Mouse (Mus musculus) gastrocnemius, postnatal 10 days (tissue): ENCODE measurements at regions not wholly inside any gene's neighbourhood (a gene's known extent, or its start where the extent isn't known, plus 50 kb on each side); places are given as distances from the start of the nearest gene placed in this dataset.
"Not testable (repeated sequence)": the region's sequence is repeated elsewhere in the genome, so short reads cannot be mapped to it uniquely, and the experiment has no call there.

Experiments used
- DNase-seq: peaks from one replicate; pipeline ENCODE4 v3.0.0; 2021; ENCODE audit warnings: mixed read lengths
- microRNA-seq, 2 experiments: library from miRNA; unstranded; fragments of <30 nt; microRNA quantifications; one replicate each; pipeline ENCODE4 v1.2.0; 2021

DNA sequence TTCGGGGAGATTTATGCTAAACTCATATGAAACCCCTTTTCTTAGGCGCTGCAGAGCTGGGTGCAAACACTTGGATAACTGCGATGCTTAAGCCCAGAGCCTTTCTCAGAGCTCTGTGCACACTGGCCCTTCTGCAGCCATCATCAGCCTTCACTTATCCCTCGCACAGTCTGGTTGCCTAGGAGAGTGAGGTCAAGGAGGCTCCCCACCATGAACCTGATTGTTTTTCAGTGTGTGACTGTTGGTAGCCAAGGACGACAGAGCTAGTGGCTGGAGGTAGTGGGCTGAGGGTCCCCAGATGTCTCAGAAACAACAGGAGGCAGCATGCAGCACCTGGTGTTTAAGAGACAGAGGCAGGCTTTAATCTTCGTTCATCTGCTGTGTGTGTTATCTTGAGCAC lies 108.6 kb upstream of the Gadl1 start:
- DNase-seq = no peak

DNA sequence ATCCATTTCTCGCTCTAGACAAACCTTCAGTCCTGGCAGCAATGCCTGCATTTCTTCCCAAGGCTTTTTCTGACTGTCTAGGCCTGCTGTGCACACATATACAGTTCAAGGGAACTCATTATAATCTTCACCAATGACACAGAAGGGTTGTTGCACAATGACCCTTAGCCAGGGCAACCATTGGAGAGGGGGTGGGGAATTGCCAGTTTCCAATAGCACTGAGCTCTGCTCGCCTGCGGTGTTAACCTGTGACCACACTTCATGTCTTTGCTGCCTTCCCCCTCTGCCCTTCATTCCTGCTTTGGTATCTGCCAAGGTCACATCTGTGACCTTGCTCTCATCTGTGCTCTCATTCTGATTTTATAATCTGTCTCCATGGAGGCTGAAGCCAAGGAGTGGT lies 106.2 kb upstream of the Gadl1 start:
- DNase-seq = no peak

DNA sequence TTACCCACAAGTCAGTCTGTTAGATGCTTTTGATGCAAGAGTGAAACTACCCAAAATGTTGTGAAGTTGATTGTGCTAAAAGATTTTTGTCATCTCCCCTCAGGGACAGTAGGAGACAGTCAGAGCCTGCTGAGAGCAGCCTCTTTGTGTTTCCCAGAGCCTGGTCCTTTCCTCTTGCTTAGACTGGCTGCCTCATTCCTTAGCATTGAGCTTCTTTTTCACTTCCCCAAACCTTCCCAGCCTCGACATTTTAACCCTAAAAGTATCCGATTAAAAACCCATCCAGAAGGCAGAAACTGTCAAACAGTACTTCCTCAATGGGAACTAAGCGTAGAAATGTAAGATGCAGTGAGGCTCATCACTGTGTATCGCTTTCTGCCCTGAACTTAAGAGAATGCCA lies 104.0 kb upstream of the Gadl1 start:
- no peak for DNase-seq

DNA sequence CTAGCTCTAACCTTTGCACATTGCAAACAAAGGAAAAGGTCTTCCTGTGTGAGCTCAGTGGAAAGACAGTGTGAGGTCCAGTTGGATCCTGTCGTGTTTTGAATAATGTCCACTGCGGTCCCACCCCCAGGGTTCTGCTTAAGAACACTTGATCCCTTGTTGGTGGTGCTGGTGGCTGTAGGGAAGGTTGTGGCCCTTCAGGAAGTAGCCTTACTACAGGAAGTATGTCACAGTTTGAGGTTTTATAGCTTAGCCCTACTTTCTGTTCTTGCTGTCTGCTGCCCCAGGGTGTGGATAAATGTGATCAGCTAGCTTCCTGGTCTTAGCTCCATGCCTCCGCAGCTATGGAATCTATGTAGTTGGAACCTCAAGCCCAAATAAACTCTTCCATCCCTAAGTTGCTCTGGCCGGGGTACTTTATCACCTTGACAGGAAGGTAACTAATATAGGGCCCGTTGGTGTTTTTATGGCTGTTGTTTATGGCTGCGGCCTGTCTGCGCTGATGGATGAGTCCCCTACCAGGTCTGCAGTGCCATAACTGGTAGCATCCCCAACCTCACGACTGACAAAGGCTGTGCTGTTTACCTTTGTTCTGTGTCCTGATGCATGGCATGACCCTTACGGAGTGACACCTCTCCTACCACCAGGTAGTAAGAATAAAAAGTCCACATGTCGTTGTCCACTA lies 103.1 kb upstream of the Gadl1 start:
- DNase-seq = no peak

DNA sequence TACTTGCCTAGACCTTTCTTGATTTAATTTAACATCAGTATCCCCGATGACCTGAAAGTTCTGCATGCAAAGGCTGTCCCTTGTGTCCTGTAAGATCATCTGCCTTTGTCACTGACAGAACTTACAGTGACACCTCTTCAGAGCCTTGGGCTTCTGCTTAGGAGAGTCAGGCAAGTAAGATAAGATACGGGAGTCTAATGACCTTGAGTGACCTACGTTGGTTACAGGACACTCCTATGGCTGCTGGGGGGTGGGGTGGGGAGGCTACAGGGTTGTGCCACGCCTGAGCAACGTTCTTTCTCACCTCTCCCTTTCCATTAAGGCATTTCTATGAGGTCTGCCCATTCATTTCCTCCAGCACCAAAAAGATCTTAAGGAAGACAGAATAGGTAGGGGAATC lies 69.1 kb upstream of the Gadl1 start:
- no peak for DNase-seq

DNA sequence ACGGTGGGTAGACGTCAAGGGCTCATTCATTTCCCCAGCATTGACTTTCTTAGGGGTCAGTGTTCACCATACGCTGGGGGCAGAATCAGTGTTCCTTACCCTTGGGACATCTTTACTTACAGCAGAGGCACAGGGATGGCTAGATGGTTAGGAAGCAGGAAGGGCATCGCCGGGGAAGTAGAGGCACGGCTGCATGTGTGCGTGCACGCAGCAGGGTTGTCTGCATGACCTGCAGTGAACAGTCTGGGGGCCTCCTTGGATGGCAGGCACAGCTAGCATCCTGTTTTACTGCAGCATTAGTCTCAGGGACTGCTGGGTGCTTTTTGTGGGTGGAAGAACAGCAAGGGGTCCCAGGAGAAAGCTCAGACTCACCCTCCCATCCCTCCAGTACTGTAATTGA lies 68.5 kb upstream of the Gadl1 start:
- DNase-seq = no peak

DNA sequence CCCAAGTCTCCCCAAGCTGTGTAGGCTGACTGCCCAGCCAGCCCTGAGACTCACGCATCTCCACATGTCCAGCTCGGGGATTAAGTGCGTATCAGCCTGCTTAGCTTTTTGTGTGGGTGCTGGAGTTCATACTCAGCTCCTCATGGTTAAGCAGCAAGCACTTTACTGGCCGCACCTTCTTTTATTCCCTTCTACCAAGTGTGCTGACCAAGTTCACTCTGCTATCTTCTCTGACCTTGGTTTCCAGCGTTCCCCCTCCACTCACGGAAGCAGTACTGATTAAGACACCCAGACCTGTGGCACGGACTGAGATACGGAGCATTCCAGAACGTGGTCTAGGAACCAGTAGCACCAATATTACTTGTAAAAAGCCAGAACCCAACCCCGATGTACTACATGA lies 67.6 kb upstream of the Gadl1 start:
- DNase-seq = no peak

DNA sequence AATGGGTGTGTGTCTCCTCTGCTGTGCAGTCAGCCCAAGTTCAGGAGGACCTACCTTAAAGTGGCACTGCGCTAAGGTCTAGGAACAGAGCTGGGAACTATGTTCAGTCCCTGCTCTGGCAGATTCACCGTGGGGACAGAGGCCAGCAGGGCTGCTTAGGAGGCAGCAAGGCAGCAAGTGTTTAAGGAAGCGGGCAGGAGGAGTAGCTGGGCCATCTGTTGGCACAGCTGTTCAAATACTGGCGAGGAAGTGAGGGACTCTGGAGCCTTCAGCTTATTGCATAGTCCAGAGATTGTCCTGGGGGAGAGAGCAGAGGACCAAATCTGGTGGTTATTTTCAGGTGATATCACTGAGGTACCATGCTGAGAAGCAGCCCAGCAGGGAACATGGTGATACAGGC lies 64.9 kb upstream of the Gadl1 start:
- DNase-seq = no peak

DNA sequence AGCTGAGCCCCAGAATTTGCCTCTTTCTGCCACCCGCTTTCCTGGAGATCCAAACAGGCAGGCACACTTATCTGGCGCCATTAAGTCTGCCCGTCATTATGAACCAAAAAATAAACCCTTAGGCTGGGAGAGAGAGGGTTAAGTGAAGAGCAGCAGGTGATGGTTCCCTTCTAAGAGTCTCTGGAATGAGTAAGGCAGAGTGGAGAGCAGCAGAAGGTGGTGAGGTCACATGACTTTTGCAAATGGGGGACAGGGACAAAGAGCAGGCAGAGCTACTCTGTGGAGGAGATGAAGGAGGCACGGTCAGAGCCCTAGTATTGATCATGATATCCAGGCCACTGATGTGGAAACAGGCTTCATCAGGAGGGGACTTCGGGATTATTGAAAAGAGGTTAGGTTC lies 64.2 kb upstream of the Gadl1 start:
- no peak for DNase-seq

DNA sequence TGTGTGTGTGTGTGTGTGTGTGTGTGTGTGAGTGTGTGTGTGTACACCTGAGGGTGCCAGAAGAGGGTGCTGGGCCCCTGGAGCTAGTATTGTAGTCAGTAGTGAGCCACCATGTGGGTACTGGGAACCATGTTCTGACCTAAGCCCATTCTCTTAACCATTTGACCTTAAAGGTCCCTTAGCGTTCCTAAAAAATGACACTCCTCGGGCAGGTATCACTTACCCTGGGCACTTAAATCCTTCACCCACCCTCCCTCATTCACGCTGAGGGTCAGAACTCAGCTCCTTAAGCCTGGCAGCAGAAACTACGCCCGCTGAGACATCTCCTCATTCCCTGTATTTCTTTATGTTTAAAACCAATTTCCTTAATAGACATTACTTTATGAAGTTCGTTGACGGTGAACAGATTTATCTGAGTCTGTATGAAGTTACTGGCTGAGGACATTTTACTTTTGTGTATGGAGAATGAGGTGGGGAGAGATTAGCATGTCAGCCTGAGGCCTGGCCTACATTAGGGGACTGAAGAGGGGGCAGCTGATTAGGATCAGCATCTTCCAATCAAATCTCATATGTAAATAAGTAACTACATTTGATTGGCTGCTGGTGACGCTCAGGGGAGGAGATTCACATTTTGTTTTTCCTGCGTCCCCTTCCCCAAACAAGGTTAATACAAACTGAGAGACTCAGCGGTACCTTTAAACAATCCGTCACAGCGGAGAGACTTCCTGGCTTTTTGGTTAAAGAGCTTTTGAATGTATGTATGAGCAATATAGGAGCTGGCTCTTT lies 61.8 kb upstream of the Gadl1 start:
- DNase-seq = no peak

DNA sequence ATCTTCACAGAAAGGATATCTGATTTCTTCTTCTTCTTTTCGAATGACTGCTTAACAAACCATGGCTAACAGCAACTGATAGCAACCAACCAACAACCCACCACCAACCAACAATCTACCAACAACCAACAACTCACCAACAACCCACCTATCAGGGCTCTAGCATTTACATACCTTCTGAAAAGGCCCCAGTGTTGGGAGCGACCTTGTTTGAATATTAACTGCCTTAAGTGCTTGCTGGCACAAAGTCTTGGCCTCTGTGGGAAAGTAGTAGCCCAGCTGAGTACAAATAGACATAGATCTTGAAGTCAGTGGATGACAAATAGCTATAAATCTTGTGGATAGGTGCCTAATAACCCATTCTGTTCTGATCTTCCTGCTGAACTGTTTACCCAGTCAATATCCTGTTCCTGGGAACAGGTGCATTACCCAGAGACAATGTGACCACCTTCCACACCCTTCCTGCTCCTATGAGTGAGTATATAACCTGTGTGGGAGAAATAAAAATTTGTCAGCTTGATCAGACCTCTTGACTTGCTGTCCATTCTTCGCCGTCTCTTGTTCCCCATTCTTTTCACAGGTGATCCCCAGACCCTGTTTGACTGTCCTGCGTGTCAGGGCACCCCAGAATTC lies 55.9 kb upstream of the Gadl1 start:
- DNase-seq = not testable (repeated sequence)

DNA sequence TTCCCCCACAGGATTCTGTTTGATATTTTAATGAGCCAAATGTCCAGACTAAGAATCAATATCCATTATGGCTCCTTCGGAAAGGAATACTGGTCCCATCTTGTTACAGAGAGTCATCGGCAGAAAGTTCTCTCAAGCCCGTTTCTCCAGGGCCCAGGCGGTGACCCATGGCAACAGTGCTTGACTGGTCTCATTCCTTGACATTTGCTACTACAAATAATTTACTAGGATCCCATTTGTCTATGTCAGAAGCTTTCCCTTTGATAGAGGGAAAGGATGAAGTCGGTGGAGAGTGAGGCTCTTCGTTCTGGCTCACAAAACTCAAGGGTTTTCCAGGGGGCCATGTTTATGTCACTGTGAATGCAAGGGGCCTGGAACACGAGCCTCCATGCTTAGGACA lies 52.0 kb upstream of the Gadl1 start:
- DNase-seq = no peak

DNA sequence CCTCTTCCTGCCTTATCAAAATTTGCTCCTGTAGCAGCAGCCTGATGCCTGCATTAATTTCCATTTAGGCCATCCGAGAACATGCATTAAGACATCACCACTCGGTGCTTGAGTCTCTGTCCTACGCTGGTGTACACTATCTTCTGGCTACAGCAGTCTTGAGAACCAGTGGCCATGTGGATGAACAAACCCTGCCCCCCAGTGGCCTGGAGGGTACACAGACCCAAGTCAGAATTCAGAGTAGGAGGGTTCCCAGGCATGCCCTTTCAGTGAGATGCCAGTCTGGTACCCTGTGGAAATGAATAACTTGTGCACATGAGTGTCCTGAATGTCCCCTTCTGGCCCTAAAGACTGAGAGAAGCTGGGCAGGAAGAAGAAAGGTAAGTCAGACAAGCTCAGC lies 50.4 kb upstream of the Gadl1 start:
- DNase-seq = no peak

Small RNAs in the stretch of these regions (microRNA-seq; reads per million reads assigned to microRNA genes)
- gene Gm22243 (0 reads per million in 2 experiments), gene Gm25510 (0 reads per million in 2 experiments), gene Gm26303 (0 reads per million in 2 experiments), gene Mir467h (0 reads per million in 2 experiments)
